Mouse (Mus musculus) small intestine, adult 2 months (tissue): ENCODE results near the gene Plxnb3. TPM values are rescaled to one million over a fixed set of nuclear protein-coding genes. Genes with fewer than 3 reads are reported as not detected.

Experiments used
- H3K27ac ChIP-seq: fragments of 200-500 bp; 2 replicates; pipeline ENCODE4 v1.5.1; 2012; ENCODE audit warnings: low read depth, low read length, control low read depth, inconsistent platforms; ENCODE audit not compliant: insufficient read depth
- H3K27me3 ChIP-seq: fragments of 200-500 bp; 2 replicates; pipeline ENCODE4 v1.6.1; 2012; ENCODE audit warnings: mild to moderate bottlenecking, moderate library complexity, low read length, inconsistent platforms; ENCODE audit not compliant: control insufficient read depth, insufficient read depth
- H3K36me3 ChIP-seq: fragments of 200-500 bp; 2 replicates; pipeline ENCODE4 v1.6.1; 2012; ENCODE audit warnings: mild to moderate bottlenecking, low read length, control low read depth, inconsistent platforms; ENCODE audit not compliant: control insufficient read depth, insufficient read depth
- H3K4me1 ChIP-seq: fragments of 200-500 bp; 2 replicates; pipeline ENCODE4 v1.6.1; 2012; ENCODE audit warnings: low read length, inconsistent platforms, mixed read lengths; ENCODE audit not compliant: control insufficient read depth, insufficient read depth, insufficient read length
- H3K4me3 ChIP-seq: fragments of 200-500 bp; 2 replicates; pipeline ENCODE4 v1.5.1; 2012; ENCODE audit warnings: low read depth, mild to moderate bottlenecking, control low read depth, inconsistent platforms, low read length, moderate library complexity
- CTCF ChIP-seq: fragments of 200-500 bp; IDR thresholded peaks from 2 replicates; pipeline ENCODE4 v1.5.1; 2012; ENCODE audit warnings: low read depth, mild to moderate bottlenecking, control low read depth, inconsistent platforms, low read length, moderate library complexity, mixed read lengths; ENCODE audit not compliant: insufficient replicate concordance, insufficient read length; ENCODE audit errors: extremely low read depth
- POLR2A ChIP-seq: fragments of 200-500 bp; IDR thresholded peaks from 2 replicates; pipeline ENCODE4 v1.6.1; 2012; ENCODE audit warnings: low read depth, mild to moderate bottlenecking, control low read depth, inconsistent platforms, low read length, moderate library complexity
- WGBS: fragments of 180-500 bp; shearing (Covaris S2); methylation state at CpG from one replicate; pipeline ENCODE4 v1.1.7; 2018; 5-methylcytosine and 5-hydroxymethylcytosine counted together
- polyA plus RNA-seq: library from polyadenylated mRNA; depleted of rRNA; stranded (reverse); fragments of >200 nt; gene quantifications from 2 replicates; pipeline ENCODE4 v1.2.3, GENCODE M21; 2012; rRNA removed

Gene Plxnb3
- polyA plus RNA-seq, 1 experiment = 0.38 TPM

- no peak overlapping the region for H3K27ac ChIP-seq
- no peak for TF ChIP-seq CTCF
- no peak for TF ChIP-seq POLR2A
- no peaks in the 10 kb centered on the region for H3K27me3 ChIP-seq
- no peak overlapping the region for H3K4me3 ChIP-seq
- H3K4me1 ChIP-seq = no peaks in the 10 kb centered on the region
- H3K36me3 ChIP-seq = no peaks in the 10 kb centered on the region
- 48% methylated on average over 1 of the region's 1 CpGs for WGBS
Observed at GRCm38 (mm10) chrX:73805814-73806213, 48.9 kb downstream of the Plxnb3 start.

GRCm38 (mm10) chrX:73815072-73815471 lies 58.2 kb downstream of the Plxnb3 start:
- Histone ChIP-seq H3K36me3 (no peaks in the 10 kb centered on the region), H3K4me3 (no peak overlapping the region), H3K27ac (no peak overlapping the region), H3K27me3 (no peaks in the 10 kb centered on the region), H3K4me1 (0 out of 2 replicates have a peak, but pooled peaks cover 2% of the 10 kb centered on the region)
- 20% methylated on average over 14 of the region's 14 CpGs for WGBS
- TF ChIP-seq CTCF (no peak), POLR2A (no peak)

- WGBS = 64% methylated on average over 3 of the region's 3 CpGs
- Histone ChIP-seq H3K4me1 (0 out of 2 replicates have a peak, but pooled peaks cover 2% of the 10 kb centered on the region), H3K4me3 (no peak overlapping the region), H3K27me3 (no peaks in the 10 kb centered on the region), H3K27ac (no peak overlapping the region), H3K36me3 (no peaks in the 10 kb centered on the region)
- TF ChIP-seq CTCF = no peak
- TF ChIP-seq POLR2A = no peak
Observed at GRCm38 (mm10) chrX:73816596-73817314, 59.9 kb downstream of the Plxnb3 start.

Other genes with a start within 250 kb of the Plxnb3 start
- gene Dusp9, start 117.7 kb upstream of the Plxnb3 start, polyA plus RNA-seq = 0.23 and 1.1 TPM in 2 replicates
- gene Pnck, start 97.0 kb upstream of the Plxnb3 start, polyA plus RNA-seq = 4.5 and 5.8 TPM in 2 replicates
- gene Slc6a8, start 83.9 kb upstream of the Plxnb3 start, polyA plus RNA-seq = 308 and 930 TPM in 2 replicates
- gene Bcap31, start 40.9 kb upstream of the Plxnb3 start, polyA plus RNA-seq = 19.0 and 33.3 TPM in 2 replicates
- gene Abcd1, start 40.5 kb upstream of the Plxnb3 start, polyA plus RNA-seq = 49.3 and 99.9 TPM in 2 replicates
- 3.3 and 4.3 TPM in 2 replicates for gene Srpk3, start 17.3 kb downstream of the Plxnb3 start, polyA plus RNA-seq
- 177 and 266 TPM in 2 replicates for gene Idh3g, start 29.8 kb downstream of the Plxnb3 start, polyA plus RNA-seq
- gene Ssr4, start 29.9 kb downstream of the Plxnb3 start, polyA plus RNA-seq = 190 and 210 TPM in 2 replicates
- 0.65 and 0.83 TPM in 2 replicates for gene Pdzd4, start 67.9 kb downstream of the Plxnb3 start, polyA plus RNA-seq
- gene Avpr2, start 135.0 kb downstream of the Plxnb3 start, polyA plus RNA-seq = 0.09 TPM in 1 of 2 replicates, not detected in the other
- 7.9 and 20.8 TPM in 2 replicates for gene L1cam, start 139.0 kb downstream of the Plxnb3 start, polyA plus RNA-seq
- gene Arhgap4, start 164.8 kb downstream of the Plxnb3 start, polyA plus RNA-seq = 16.7 and 22.9 TPM in 2 replicates
- 33.3 and 50.5 TPM in 2 replicates for gene Naa10, start 164.9 kb downstream of the Plxnb3 start, polyA plus RNA-seq
- 2.4 and 4.2 TPM in 2 replicates for gene Renbp, start 173.8 kb downstream of the Plxnb3 start, polyA plus RNA-seq
- 38.2 and 53.4 TPM in 2 replicates for gene Hcfc1, start 209.3 kb downstream of the Plxnb3 start, polyA plus RNA-seq